Mouse (Mus musculus) ZHBTc4 (cell line): ENCODE measurements around the gene Mrps33.

Experiments
- DNase-seq: peaks from one replicate; pipeline ENCODE4 v3.0.0-alpha.2; 2011; ENCODE audit warnings: low read depth, low spot score

Mrps33 gene

DNA sequence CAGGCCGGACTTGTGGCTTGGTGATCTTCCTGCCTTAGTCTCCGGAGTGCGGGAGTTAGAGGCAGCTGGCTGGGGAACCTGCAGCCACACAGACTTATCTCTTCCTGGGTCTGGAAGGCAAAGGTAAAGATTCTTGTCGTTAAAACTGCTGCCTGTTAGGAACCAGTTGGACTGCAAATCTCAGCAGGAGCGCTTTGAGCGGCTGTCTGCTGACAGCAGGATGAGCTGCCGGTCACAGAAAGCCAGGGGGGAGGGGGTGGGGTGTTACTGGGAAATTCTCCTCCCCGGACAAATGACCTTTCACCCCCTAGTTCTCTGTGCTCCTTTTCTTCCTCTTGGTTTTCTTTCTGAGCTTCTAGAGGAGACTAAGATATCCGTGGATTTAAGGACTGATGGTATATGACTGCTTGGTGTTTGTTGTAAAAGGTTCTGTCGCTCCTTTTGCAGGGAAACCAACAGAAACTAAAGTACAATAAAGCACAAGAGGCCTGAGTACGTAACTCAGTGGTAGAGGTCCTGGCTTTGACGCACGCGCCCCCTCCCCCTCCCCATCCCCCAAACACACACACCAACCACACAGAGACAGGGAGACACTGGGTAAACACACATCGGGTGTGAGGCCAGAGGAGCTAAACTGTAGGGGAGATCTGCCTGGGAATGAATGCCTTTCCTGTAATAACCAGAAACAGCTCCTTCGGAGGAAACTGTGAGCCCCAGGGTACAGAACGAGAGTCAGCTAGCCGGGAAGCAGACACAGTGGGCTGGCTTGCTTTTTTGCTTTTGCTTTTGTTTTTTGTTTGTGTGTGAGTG, 29.7 kb downstream of the Mrps33 start:
- DNase-seq = peak; percentile 70

DNA sequence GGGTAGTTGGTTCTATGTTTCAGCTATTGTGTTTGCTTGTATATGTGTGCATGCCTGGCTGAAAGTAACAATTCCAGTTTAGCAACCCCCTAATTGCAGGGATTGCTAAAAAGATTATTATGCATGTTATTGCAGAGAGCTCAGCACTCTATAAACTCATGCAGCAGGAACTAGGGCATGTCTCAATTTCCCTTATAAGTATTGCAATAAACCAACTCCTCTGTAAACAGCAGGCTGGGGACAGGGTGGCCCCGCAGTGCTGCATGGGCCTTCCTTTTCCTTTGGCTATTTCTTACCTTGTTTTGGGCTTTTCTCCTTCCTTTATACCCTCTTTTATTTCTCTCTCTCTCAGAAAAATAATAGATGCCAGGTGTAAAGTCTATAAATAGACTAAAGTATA, 32.3 kb downstream of the Mrps33 start:
- DNase-seq = no peak

DNA sequence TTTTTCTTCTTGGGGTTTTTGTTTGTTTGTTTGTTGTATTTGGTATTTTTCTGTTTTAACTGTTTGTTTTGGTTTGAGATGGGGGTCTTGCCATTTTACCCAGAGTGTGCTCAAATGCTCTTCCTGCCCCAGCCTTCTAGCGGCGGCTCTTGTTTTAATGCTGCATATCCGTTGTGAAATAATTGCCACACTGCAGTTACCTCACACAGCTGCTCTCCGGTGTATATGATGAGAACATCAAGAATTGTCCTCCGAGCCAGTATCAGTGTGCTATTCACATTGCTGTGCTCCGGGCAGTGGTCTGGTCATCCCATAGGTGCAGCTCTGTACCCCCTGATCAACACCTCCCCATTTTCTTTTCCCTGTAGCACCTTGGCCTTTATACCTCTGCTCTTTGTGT, 34.5 kb downstream of the Mrps33 start:
- DNase-seq = no peak

DNA sequence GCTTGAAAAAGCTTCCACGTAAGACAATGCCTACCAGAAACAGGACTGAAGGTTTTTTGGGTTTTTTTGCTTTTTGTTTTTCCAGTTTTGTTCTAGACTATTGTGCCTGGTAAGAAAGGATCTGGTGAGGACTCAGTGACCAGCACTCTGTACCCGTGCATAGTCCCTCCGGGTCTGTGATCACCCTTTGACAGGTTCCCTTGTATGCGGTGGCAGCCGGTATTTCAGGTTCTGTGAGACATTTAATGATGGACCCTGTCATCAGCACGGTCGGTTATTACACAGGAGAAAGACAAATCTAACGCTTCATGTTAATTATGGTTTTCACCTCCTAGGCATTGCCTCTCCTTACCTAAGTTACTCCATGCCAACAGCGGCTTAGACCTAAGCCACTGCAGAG, 35.8 kb downstream of the Mrps33 start:
- DNase-seq = no peak

DNA sequence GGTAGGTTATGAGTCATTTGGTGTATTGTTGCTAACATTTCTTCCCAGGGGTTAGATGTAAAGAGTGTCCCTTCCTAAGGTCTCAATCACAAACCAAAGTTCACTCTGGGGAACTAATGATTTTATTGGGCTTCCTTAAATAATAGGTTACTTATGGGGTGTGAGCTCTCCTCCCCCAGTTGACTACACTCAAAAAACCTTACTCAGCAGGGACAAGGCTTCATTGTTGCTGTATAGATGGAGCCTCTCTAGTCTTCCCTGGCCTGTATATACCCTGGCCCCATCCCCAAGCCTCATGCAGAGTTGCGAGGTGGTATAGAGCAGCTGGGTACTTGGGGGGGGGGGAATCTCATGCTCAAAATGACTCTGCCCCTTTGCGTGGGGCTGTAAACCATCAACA, 53.6 kb downstream of the Mrps33 start:
- DNase-seq = no peak
